Mouse (Mus musculus): ENCODE measurements at regions not wholly inside any gene's neighbourhood (a gene's known extent, or its start where the extent isn't known, plus 50 kb on each side); places are given as distances from the start of the nearest gene placed in this dataset.

GRCm38 (mm10) chr14:62173835-62174530 is 118.4 kb upstream of the Rnaseh2b start:
- no peak for DNase-seq (ENCODE audit: low read depth, low spot score)
- H3K4me3 ChIP-seq (ENCODE audit: insufficient read depth in 1 of 2, low read depth in 1 of 2, low read length in 2 of 2, poor library complexity in 1 of 2, severe bottlenecking in 1 of 2): no peak overlapping the region
- no peaks in the 10 kb centered on the region for H3K36me3 ChIP-seq (ENCODE audit: control insufficient read depth, insufficient read depth, low read length, poor library complexity, severe bottlenecking)
- H3K4me1 ChIP-seq (ENCODE audit: control insufficient read depth in 2 of 2, insufficient read depth in 2 of 2, low read length in 2 of 2, poor library complexity in 1 of 2): no peaks in the 10 kb centered on the region
- H3K9ac ChIP-seq (ENCODE audit: insufficient read depth, low read depth, low read length, poor library complexity, severe bottlenecking): no peak overlapping the region
- in situ Hi-C loops (cut with MboI; ENCODE audit: low sequenced_read_pairs in 2 of 2, unreplicated experiment in 2 of 2): no loop called here
- H3K9me3 ChIP-seq (ENCODE audit: control insufficient read depth, insufficient read depth, low read depth, low read length): no peaks in the 10 kb centered on the region
- no peak overlapping the region for H3K27ac ChIP-seq (ENCODE audit: insufficient read depth, low read depth, low read length, poor library complexity, severe bottlenecking)
- no peak for TF ChIP-seq MAFK (IDR thresholded peaks at IDR 0.05; ENCODE audit: insufficient read depth, low read depth, low read length)
- no peak for TF ChIP-seq ZC3H11A (IDR thresholded peaks at IDR 0.05; ENCODE audit: borderline replicate concordance, low read depth, low read length)
- no peak for TF ChIP-seq CHD2 (IDR thresholded peaks at IDR 0.05; ENCODE audit: low read depth, low read length)
- no peak for TF ChIP-seq ZNF384 (IDR thresholded peaks at IDR 0.05; ENCODE audit: low read depth, low read length)
- no peak for TF ChIP-seq HCFC1 (IDR thresholded peaks at IDR 0.05; ENCODE audit: borderline replicate concordance, insufficient read depth, low read length)

GRCm38 (mm10) chr14:62175384-62176048 is 116.9 kb upstream of the Rnaseh2b start:
- no peaks in the 10 kb centered on the region for H3K4me1 ChIP-seq (ENCODE audit: control insufficient read depth in 2 of 2, insufficient read depth in 2 of 2, low read length in 2 of 2, poor library complexity in 1 of 2)
- in situ Hi-C loops (cut with MboI; ENCODE audit: low sequenced_read_pairs in 2 of 2, unreplicated experiment in 2 of 2): no loop called here
- TF ChIP-seq ZC3H11A (IDR thresholded peaks at IDR 0.05; ENCODE audit: borderline replicate concordance, low read depth, low read length) (no peak), ZNF384 (IDR thresholded peaks at IDR 0.05; ENCODE audit: low read depth, low read length) (no peak), HCFC1 (IDR thresholded peaks at IDR 0.05; ENCODE audit: borderline replicate concordance, insufficient read depth, low read length) (no peak)

GRCm38 (mm10) chr14:62177509-62177908 is 114.9 kb upstream of the Rnaseh2b start:
- Histone ChIP-seq H3K4me1 (ENCODE audit: control insufficient read depth in 2 of 2, insufficient read depth in 2 of 2, low read length in 2 of 2, poor library complexity in 1 of 2) (no peaks in the 10 kb centered on the region), H3K36me3 (ENCODE audit: control insufficient read depth, insufficient read depth, low read length, poor library complexity, severe bottlenecking) (no peaks in the 10 kb centered on the region), H3K27ac (ENCODE audit: insufficient read depth, low read depth, low read length, poor library complexity, severe bottlenecking) (no peak overlapping the region), H3K4me3 (ENCODE audit: insufficient read depth in 1 of 2, low read depth in 1 of 2, low read length in 2 of 2, poor library complexity in 1 of 2, severe bottlenecking in 1 of 2) (no peak overlapping the region), H3K9me3 (ENCODE audit: control insufficient read depth, insufficient read depth, low read depth, low read length) (no peaks in the 10 kb centered on the region), H3K9ac (ENCODE audit: insufficient read depth, low read depth, low read length, poor library complexity, severe bottlenecking) (no peak overlapping the region)
- TF ChIP-seq CHD2 (IDR thresholded peaks at IDR 0.05; ENCODE audit: low read depth, low read length) (no peak), HCFC1 (IDR thresholded peaks at IDR 0.05; ENCODE audit: borderline replicate concordance, insufficient read depth, low read length) (no peak)
- in situ Hi-C loops (cut with MboI; ENCODE audit: low sequenced_read_pairs in 2 of 2, unreplicated experiment in 2 of 2): no loop called here
- DNase-seq (ENCODE audit: low read depth, low spot score): no peak

More at GRCm38 (mm10) chr14:62175384-62176048, 116.9 kb upstream of the Rnaseh2b start:
- Histone ChIP-seq H3K36me3 (ENCODE audit: control insufficient read depth, insufficient read depth, low read length, poor library complexity, severe bottlenecking) (no peaks in the 10 kb centered on the region), H3K27ac (ENCODE audit: insufficient read depth, low read depth, low read length, poor library complexity, severe bottlenecking) (no peak overlapping the region), H3K9ac (ENCODE audit: insufficient read depth, low read depth, low read length, poor library complexity, severe bottlenecking) (no peak overlapping the region), H3K9me3 (ENCODE audit: control insufficient read depth, insufficient read depth, low read depth, low read length) (no peaks in the 10 kb centered on the region), H3K4me3 (ENCODE audit: insufficient read depth in 1 of 2, low read depth in 1 of 2, low read length in 2 of 2, poor library complexity in 1 of 2, severe bottlenecking in 1 of 2) (no peak overlapping the region)
- DNase-seq (ENCODE audit: low read depth, low spot score): no peak

GRCm38 (mm10) chr14:62187360-62187759 is 105.0 kb upstream of the Rnaseh2b start:
- in situ Hi-C loops (cut with MboI; ENCODE audit: low sequenced_read_pairs in 2 of 2, unreplicated experiment in 2 of 2): no loop called here
- no peak for TF ChIP-seq HCFC1 (IDR thresholded peaks at IDR 0.05; ENCODE audit: borderline replicate concordance, insufficient read depth, low read length)
- TF ChIP-seq ZNF384 (IDR thresholded peaks at IDR 0.05; ENCODE audit: low read depth, low read length): no peak
- no peak for TF ChIP-seq ZC3H11A (IDR thresholded peaks at IDR 0.05; ENCODE audit: borderline replicate concordance, low read depth, low read length)
- TF ChIP-seq CHD2 (IDR thresholded peaks at IDR 0.05; ENCODE audit: low read depth, low read length): no peak
- no peak for TF ChIP-seq MAFK (IDR thresholded peaks at IDR 0.05; ENCODE audit: insufficient read depth, low read depth, low read length)

More at GRCm38 (mm10) chr14:62187360-62187759, 105.0 kb upstream of the Rnaseh2b start:
- Histone ChIP-seq H3K4me3 (ENCODE audit: insufficient read depth in 1 of 2, low read depth in 1 of 2, low read length in 2 of 2, poor library complexity in 1 of 2, severe bottlenecking in 1 of 2) (no peak overlapping the region), H3K27ac (ENCODE audit: insufficient read depth, low read depth, low read length, poor library complexity, severe bottlenecking) (no peak overlapping the region), H3K4me1 (ENCODE audit: control insufficient read depth in 2 of 2, insufficient read depth in 2 of 2, low read length in 2 of 2, poor library complexity in 1 of 2) (no peaks in the 10 kb centered on the region), H3K9me3 (ENCODE audit: control insufficient read depth, insufficient read depth, low read depth, low read length) (no peaks in the 10 kb centered on the region), H3K36me3 (ENCODE audit: control insufficient read depth, insufficient read depth, low read length, poor library complexity, severe bottlenecking) (no peaks in the 10 kb centered on the region), H3K9ac (ENCODE audit: insufficient read depth, low read depth, low read length, poor library complexity, severe bottlenecking) (no peak overlapping the region)
- DNase-seq (ENCODE audit: low read depth, low spot score): no peak

All from ES-E14 (cell line).